Mouse (Mus musculus) neutrophil, adult 59 days (primary cell): ENCODE data around the gene Gtpbp10. TPM values are rescaled to one million over a fixed set of nuclear protein-coding genes. Genes with fewer than 3 reads are reported as not detected.

Experiments used
- total RNA-seq, 2 experiments: library from RNA; stranded (reverse); gene quantifications; 1 replicate in 1 of 2; 2 replicates in 1 of 2; pipeline ENCODE4 v1.2.4; 2023

The Gtpbp10 gene
- total RNA-seq = 10 to 100 TPM; 10.1 to 12.2 TPM

GRCm38 (mm10) chr5:5559079-5559740, at the start of gene Gtpbp10:
Gtpbp10 (minus strand) TSS chr5:5559538.

GRCm38 (mm10) chr5:5573749-5574317, 14.5 kb upstream of the Gtpbp10 start, which contains the start of gene Gm8773:
Gm8773 (plus strand) TSS chr5:5573799.

GRCm38 (mm10) chr5:5514196-5515076, 44.9 kb downstream of the Gtpbp10 start, which contains the start of gene Cldn12:
Cldn12 (minus strand) TSS chr5:5514958.

Other genes starting within 250 kb of the Gtpbp10 start
- gene Cdk14, start 139.2 kb downstream of the Gtpbp10 start, total RNA-seq = 1 to 10 TPM; 4.2 to 5.1 TPM
- gene 1700015F17Rik, start 80.4 kb downstream of the Gtpbp10 start, total RNA-seq = not detected
- gene Cldn12, start 44.6 kb downstream of the Gtpbp10 start, total RNA-seq = 1 to 10 TPM; 2.4 to 3.2 TPM
- gene Gm8773, start 14.3 kb upstream of the Gtpbp10 start, total RNA-seq = not detected
- not detected for gene Cfap69, start 104.7 kb upstream of the Gtpbp10 start, total RNA-seq
- gene Steap2, start 135.0 kb upstream of the Gtpbp10 start, total RNA-seq = not detected
- gene Steap1, start 189.8 kb upstream of the Gtpbp10 start, total RNA-seq = not detected